Mouse (Mus musculus) midbrain, embryonic 13.5 days (tissue): ENCODE measurements at regions not wholly inside any gene's neighbourhood (a gene's known extent, or its start where the extent isn't known, plus 50 kb on each side); places are given as distances from the start of the nearest gene placed in this dataset.

Experiments used
- ATAC-seq: fragments of 200-750 bp; cut with Nextera tagmentation; 2 replicates; pipeline ENCODE4 v1.8.0; 2017; ENCODE audit warnings: mild to moderate bottlenecking, moderate TSS enrichment, moderate library complexity
- H3K27ac ChIP-seq: fragments of 300-500 bp; sonication (generic); 2 replicates; pipeline ENCODE4 v1.5.1; 2015; ENCODE audit warnings: inconsistent platforms, mild to moderate bottlenecking, moderate library complexity
- H3K27me3 ChIP-seq: fragments of 300-500 bp; sonication (generic); 2 replicates; pipeline ENCODE4 v1.6.1; 2015; ENCODE audit warnings: mild to moderate bottlenecking, inconsistent platforms
- H3K36me3 ChIP-seq: fragments of 300-500 bp; sonication (generic); 2 replicates; pipeline ENCODE4 v1.6.1; 2015; ENCODE audit warnings: mild to moderate bottlenecking, inconsistent platforms
- H3K4me1 ChIP-seq: fragments of 300-500 bp; sonication (generic); replicated peaks from 2 replicates; pipeline ENCODE4 v1.6.1; 2015; ENCODE audit warnings: inconsistent platforms
- H3K4me2 ChIP-seq: fragments of 300-500 bp; sonication (generic); replicated peaks from 2 replicates; pipeline ENCODE4 v1.6.1; 2015; ENCODE audit warnings: moderate library complexity, mild to moderate bottlenecking, inconsistent platforms
- H3K4me3 ChIP-seq: fragments of 300-500 bp; sonication (generic); replicated peaks from 2 replicates; pipeline ENCODE4 v1.5.1; 2015; ENCODE audit warnings: mild to moderate bottlenecking, inconsistent platforms
- H3K9ac ChIP-seq: fragments of 300-500 bp; sonication (generic); replicated peaks from 2 replicates; pipeline ENCODE4 v1.6.1; 2015; ENCODE audit warnings: mild to moderate bottlenecking, inconsistent platforms
- H3K9me3 ChIP-seq: fragments of 300-500 bp; sonication (generic); 2 replicates; pipeline ENCODE4 v1.6.1; 2016; ENCODE audit warnings: mild to moderate bottlenecking, inconsistent platforms
- WGBS: fragments of 180-500 bp; shearing (Covaris S2); methylation state at CpG from one replicate; pipeline ENCODE4 v1.1.7; 2015; 5-methylcytosine and 5-hydroxymethylcytosine counted together

DNA sequence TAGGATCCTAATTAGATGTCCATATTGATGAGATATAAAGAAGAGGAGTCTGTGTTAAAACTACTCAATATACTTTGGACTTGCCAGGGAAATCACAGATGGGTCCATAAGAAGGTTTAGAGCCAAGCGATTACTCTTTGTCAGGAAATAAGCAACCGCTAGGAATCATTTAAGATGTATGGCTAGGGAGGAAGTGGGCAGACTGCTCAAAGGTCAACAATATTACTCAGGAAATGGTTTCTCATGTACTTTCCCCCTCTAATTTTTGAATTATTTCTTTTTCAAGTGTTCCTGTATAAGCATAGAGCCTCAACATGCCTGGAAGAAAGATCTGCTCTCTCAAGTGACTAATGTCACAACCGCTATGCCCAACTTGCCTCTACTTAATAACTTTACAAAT is 217.3 kb upstream of the Gm11114 start:
- H3K4me2 ChIP-seq = no peak overlapping the region
- WGBS = 96% methylated on average over 3 of the region's 3 CpGs
- H3K9ac ChIP-seq = no peak overlapping the region
- no peak for ATAC-seq
- H3K27me3 ChIP-seq = no peaks in the 10 kb centered on the region
- H3K4me3 ChIP-seq = no peak overlapping the region
- H3K27ac ChIP-seq = no peak overlapping the region
- no peaks in the 10 kb centered on the region for H3K36me3 ChIP-seq
- H3K9me3 ChIP-seq = no peaks in the 10 kb centered on the region
- no peaks in the 10 kb centered on the region for H3K4me1 ChIP-seq

DNA sequence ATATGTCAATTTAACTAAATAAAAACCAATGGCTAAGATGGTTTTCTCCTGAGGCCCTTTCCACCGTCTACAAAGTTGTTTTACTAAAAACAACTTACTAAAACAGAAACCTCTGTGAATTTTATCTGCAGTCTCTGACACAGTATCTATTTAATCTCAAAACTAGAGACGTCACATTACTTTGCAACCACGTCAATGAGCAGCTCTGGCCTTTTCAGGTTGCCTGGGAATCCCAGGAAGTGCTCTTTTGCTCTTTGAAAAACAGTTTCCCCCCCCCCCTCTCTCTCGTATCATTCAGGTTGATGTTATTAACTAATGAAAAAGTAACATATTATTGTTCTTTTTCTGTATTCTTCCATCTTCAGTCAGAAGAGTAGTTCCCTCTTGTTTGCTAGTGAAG is 216.1 kb upstream of the Gm11114 start:
- H3K9me3 ChIP-seq = no peaks in the 10 kb centered on the region
- H3K4me3 ChIP-seq = no peak overlapping the region
- H3K4me1 ChIP-seq = no peaks in the 10 kb centered on the region
- H3K4me2 ChIP-seq = no peak overlapping the region
- no peak overlapping the region for H3K27ac ChIP-seq
- ATAC-seq = no peak
- no peak overlapping the region for H3K9ac ChIP-seq
- no peaks in the 10 kb centered on the region for H3K36me3 ChIP-seq
- H3K27me3 ChIP-seq = no peaks in the 10 kb centered on the region
- WGBS = 70% methylated on average over 4 of the region's 4 CpGs

DNA sequence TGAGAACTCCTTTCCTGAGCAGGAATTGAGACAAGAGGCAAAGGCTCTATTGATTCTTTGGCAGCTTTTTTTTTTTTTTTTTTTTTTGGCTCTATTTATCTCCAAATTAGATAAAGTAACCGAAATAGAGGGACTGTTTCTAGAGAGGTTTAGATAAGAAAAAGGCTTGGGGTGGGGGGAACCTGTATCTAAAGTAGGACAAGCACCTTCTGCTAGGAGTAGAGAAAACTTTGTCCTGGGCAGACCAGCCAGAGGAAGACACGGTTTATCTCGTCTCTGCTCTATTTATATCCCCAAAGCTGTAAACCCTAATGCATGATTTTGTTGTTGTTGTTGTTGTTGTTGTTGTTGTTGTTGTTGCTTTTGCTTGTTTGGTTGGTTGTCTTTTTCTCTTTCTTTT is 199.6 kb upstream of the Gm11114 start:
- Histone ChIP-seq H3K4me3 (no peak overlapping the region), H3K36me3 (no peaks in the 10 kb centered on the region), H3K4me1 (no peaks in the 10 kb centered on the region), H3K4me2 (no peak overlapping the region), H3K27ac (no peak overlapping the region), H3K27me3 (no peaks in the 10 kb centered on the region), H3K9me3 (no peaks in the 10 kb centered on the region), H3K9ac (no peak overlapping the region)
- 87% methylated on average over 3 of the region's 3 CpGs for WGBS
- no peak for ATAC-seq

DNA sequence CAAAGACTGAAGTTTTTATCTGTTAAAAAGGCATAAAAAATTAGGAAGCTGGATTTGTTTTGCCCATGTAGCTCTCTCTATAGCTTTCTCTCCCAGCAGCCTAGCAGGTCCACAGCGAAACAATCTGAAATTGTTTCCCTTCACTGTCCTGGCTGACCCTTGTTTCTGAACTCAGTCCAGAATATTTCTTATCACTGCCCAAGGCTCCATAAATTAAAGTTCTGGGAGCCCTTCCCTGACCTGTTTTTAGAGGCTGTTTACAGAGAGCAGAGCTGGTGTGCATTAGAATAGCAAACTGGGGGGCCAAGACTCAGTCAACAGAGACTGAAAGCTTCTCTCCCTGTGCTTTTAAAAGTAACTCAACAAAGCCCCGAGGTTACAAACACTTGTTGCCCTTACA is 198.3 kb upstream of the Gm11114 start:
- no peak overlapping the region for H3K4me3 ChIP-seq
- H3K27me3 ChIP-seq = no peaks in the 10 kb centered on the region
- 0 out of 2 replicates have a peak, but pooled peaks cover 2% of the 10 kb centered on the region for H3K9me3 ChIP-seq
- no peak overlapping the region for H3K27ac ChIP-seq
- ATAC-seq = no peak
- WGBS = 65% methylated on average over 2 of the region's 2 CpGs
- no peaks in the 10 kb centered on the region for H3K36me3 ChIP-seq
- no peak overlapping the region for H3K4me2 ChIP-seq
- H3K4me1 ChIP-seq = no peaks in the 10 kb centered on the region
- no peak overlapping the region for H3K9ac ChIP-seq

DNA sequence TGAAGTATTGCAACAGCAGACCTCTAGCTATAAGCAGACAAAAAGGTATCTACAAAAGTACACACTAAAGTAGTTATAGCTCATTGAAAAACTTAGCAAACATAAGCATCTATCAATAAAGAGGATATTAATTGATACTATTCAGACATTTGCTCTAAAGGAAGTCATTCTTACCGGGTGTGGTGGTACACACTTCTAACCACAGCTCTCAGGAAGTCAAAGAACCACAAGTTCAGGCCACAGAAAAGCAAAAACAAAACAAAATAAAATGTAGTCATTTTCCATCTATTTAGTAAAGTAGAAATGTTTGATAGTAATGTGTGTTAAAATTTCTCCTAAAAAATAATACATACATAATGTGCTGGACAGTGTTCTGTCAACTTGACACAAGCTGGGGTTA is 192.5 kb upstream of the Gm11114 start:
- Histone ChIP-seq H3K4me1 (no peaks in the 10 kb centered on the region), H3K27me3 (no peaks in the 10 kb centered on the region), H3K36me3 (no peaks in the 10 kb centered on the region), H3K4me2 (no peak overlapping the region), H3K9ac (no peak overlapping the region), H3K9me3 (0 out of 2 replicates have a peak, but pooled peaks cover 2% of the 10 kb centered on the region), H3K27ac (no peak overlapping the region), H3K4me3 (no peak overlapping the region)
- WGBS = 91% methylated on average over 1 of the region's 1 CpGs
- no peak for ATAC-seq

DNA sequence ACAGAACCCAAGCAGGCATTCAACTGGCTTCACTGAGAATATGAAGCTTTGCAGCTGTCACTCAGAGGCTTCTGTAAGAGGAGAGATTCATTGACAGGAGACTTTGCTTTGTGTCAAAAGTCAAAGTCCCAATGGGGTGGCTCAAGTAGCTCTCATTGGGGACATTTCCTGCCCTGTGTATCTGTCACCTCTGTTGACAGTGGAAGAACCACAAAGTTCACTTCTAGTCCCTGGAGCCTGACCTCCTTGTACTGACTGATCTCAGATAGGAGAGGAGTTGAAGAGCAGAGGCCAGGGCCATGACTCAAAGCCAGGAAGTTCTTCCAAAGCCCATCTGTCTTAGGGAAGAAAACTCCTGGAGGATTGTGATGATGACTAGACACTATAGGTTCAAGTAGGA is 191.5 kb upstream of the Gm11114 start:
- no peak overlapping the region for H3K27ac ChIP-seq
- no peak overlapping the region for H3K4me2 ChIP-seq
- H3K27me3 ChIP-seq = no peaks in the 10 kb centered on the region
- H3K4me3 ChIP-seq = no peak overlapping the region
- no peaks in the 10 kb centered on the region for H3K4me1 ChIP-seq
- ATAC-seq = no peak
- H3K36me3 ChIP-seq = no peaks in the 10 kb centered on the region
- H3K9me3 ChIP-seq = 0 out of 2 replicates have a peak, but pooled peaks cover 2% of the 10 kb centered on the region
- no peak overlapping the region for H3K9ac ChIP-seq

DNA sequence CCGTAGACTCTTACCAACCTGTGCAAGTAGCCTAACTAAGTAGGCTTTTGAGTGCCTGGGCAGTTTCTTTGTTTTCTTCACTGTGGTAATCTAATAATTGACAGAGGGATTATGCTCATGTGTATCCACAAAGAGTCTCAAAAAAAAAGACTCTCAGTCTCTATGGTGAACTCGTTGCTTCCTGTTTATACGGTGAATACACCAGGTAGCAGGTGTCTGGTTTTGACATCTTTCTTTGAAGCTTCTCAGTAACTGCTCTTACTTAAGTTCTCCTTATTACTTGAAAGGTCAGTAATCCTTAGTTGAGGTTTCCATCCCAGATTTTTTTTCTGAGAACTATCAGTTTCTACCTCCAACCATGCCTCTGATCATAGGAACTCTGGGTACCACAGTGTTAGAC is 188.9 kb upstream of the Gm11114 start:
- H3K27ac ChIP-seq = no peak overlapping the region
- ATAC-seq = no peak
- no peak overlapping the region for H3K4me2 ChIP-seq
- H3K9me3 ChIP-seq = 0 out of 2 replicates have a peak, but pooled peaks cover 2% of the 10 kb centered on the region
- H3K9ac ChIP-seq = no peak overlapping the region
- H3K36me3 ChIP-seq = no peaks in the 10 kb centered on the region
- H3K27me3 ChIP-seq = no peaks in the 10 kb centered on the region
- no peak overlapping the region for H3K4me3 ChIP-seq
- no peaks in the 10 kb centered on the region for H3K4me1 ChIP-seq
- 24% methylated on average over 3 of the region's 3 CpGs for WGBS

DNA sequence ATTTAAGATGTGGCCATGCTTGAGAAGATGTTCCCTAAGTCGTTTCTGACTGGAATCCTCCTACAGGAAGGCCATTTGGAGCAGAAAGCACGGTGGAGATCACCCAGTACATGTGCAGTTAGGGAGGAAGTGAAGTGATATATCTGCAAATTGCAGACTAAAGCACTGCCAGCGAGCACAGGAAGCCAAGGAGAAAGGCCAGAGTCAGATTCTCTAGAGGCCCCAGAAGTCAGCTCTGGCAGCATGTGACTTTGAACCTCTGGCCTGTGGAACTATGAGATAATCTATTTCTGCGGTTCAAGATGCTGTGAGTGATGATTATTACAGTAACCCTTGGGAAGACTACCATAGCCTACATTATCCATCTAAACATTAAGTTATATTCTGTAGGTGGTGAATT is 186.8 kb upstream of the Gm11114 start:
- WGBS = 77% methylated on average over 4 of the region's 4 CpGs
- no peak overlapping the region for H3K4me2 ChIP-seq
- H3K27me3 ChIP-seq = no peaks in the 10 kb centered on the region
- H3K4me1 ChIP-seq = no peaks in the 10 kb centered on the region
- H3K9ac ChIP-seq = no peak overlapping the region
- H3K36me3 ChIP-seq = no peaks in the 10 kb centered on the region
- H3K4me3 ChIP-seq = no peak overlapping the region
- no peak for ATAC-seq
- no peaks in the 10 kb centered on the region for H3K9me3 ChIP-seq
- no peak overlapping the region for H3K27ac ChIP-seq

DNA sequence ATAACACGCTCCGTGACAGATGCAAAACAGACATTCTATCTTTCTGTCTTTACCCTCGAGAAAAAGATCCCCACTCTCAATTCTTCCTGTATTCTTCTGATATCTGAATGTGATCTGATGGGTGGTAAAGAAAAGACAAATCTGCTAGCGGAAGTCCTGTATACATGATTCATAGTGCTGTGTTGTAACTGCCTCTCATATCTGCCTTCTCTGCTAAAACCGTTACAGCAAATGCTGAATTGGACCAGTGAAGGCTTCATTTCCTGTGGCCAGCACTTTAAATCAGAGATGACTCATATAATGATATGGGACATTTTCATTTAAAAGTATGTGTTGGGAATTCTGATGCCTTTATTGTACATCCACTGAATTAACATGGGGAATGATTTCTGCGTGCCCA is 186.0 kb upstream of the Gm11114 start:
- Histone ChIP-seq H3K9me3 (no peaks in the 10 kb centered on the region), H3K9ac (no peak overlapping the region), H3K27me3 (no peaks in the 10 kb centered on the region), H3K4me1 (no peaks in the 10 kb centered on the region), H3K4me3 (no peak overlapping the region), H3K36me3 (no peaks in the 10 kb centered on the region), H3K27ac (no peak overlapping the region), H3K4me2 (no peak overlapping the region)
- no peak for ATAC-seq
- WGBS = 89% methylated on average over 6 of the region's 6 CpGs

DNA sequence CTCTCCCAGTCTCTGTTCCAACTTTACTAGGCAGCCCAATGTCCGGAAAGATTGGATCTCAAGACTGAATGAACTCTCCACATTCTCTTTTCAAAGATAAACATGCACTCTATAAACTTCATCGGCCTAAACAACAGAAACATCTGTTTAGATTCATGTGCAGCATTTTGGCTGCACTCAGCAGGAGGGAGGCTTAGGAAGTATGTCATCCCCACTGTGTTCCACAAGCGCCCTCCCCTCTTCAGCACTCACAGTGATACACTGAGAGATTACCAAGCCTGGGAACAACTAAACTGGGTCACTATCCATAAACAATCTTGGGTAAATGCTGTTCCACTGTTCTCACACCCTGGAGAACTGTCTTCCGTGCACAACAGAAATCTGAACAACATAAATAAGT is 185.5 kb upstream of the Gm11114 start:
- no peak overlapping the region for H3K27ac ChIP-seq
- 72% methylated on average over 4 of the region's 4 CpGs for WGBS
- H3K9me3 ChIP-seq = no peaks in the 10 kb centered on the region
- no peak for ATAC-seq
- H3K4me2 ChIP-seq = no peak overlapping the region
- no peak overlapping the region for H3K4me3 ChIP-seq
- no peaks in the 10 kb centered on the region for H3K36me3 ChIP-seq
- no peaks in the 10 kb centered on the region for H3K27me3 ChIP-seq
- no peak overlapping the region for H3K9ac ChIP-seq
- H3K4me1 ChIP-seq = no peaks in the 10 kb centered on the region

DNA sequence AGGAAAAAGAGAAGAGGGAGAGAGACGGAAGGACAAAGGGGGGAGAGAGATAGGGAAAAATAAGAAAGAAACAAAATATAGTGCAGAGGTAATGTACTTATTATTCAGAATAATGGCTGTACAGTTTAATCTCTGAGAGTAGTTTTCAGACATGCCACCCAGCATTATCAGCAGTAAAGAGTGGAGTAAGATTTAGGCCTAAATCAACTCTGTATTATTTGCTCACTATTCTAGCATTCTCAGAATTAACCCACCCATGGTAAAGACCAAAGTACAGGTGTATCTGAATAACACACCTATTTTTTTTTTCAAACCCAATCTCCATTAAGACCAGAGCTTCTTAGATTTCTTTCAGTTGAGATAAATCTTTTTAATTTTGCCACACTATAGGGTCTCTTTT is 177.7 kb upstream of the Gm11114 start:
- no peak overlapping the region for H3K9ac ChIP-seq
- WGBS = 88% methylated on average over 1 of the region's 1 CpGs
- no peak overlapping the region for H3K27ac ChIP-seq
- H3K36me3 ChIP-seq = no peaks in the 10 kb centered on the region
- H3K27me3 ChIP-seq = no peaks in the 10 kb centered on the region
- no peaks in the 10 kb centered on the region for H3K9me3 ChIP-seq
- no peak for ATAC-seq
- no peak overlapping the region for H3K4me2 ChIP-seq
- H3K4me1 ChIP-seq = peaks cover 11% of the 10 kb centered on the region
- no peak overlapping the region for H3K4me3 ChIP-seq

DNA sequence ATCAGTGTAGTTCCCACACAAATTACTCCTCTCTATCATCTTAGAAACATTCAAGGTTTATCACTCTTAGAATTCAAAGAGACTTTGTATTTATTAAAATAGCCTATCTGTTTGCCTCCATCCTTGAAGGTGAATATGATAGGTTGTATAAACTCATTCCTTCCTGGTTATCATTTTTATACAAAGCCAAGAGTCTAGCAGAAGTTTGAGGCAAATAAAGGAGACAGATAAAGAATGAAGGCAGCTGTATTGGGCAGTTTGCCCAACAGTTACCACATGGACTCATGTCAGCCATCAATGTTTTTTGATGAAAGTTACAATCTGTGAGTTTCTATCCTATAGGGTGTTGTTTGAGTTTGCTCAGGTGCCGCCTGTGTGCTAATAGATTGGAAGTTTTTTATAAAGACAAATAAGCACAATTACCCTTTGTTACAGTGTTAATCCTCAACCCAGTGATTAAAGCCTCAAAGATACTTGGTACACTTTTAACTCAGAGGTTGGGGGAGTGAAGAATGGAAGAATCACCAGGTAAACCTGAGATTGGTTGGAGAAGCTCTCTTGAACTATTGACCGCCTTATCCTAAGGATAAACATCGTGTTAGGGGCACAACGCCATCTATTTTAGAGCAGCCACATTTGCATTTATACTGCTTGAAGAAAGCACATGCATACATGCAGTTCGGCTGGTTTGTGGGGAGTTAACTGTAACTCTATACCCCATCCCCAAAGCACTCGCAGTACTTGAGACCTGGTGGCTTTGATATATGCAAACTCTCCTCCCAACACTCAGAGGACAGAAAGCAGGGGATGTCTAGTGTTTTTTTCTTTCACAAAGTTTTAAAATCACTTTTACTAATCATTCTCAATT is 175.6 kb upstream of the Gm11114 start:
- Histone ChIP-seq H3K9me3 (no peaks in the 10 kb centered on the region), H3K4me1 (peaks cover 11% of the 10 kb centered on the region)
- 80% methylated on average over 6 of the region's 6 CpGs for WGBS

DNA sequence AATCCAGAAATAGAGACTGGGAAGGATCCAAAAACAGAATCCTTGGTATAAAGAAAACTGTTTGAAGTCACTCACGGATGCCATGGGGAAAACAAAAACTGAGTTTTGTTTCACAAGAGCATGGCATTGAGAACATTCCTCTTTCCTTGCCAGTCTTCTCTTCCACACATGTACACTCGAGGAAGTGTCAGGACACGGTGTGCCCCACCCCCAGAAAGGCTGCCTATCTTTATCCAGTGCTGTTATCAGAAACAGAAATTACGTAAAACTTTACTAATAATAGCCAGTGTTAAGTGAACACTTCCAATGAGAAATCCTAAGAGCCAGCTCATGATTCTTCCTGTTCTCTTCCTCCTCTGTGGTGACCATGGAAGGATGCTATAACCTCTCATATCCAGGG is 172.7 kb upstream of the Gm11114 start:
- WGBS = 84% methylated on average over 4 of the region's 4 CpGs
- ATAC-seq = no peak
- Histone ChIP-seq H3K9ac (no peak overlapping the region), H3K4me3 (no peak overlapping the region), H3K27ac (no peak overlapping the region), H3K4me2 (no peak overlapping the region), H3K36me3 (no peaks in the 10 kb centered on the region), H3K27me3 (no peaks in the 10 kb centered on the region), H3K9me3 (no peaks in the 10 kb centered on the region), H3K4me1 (peaks cover 11% of the 10 kb centered on the region)

More for the DNA sequence above, 175.6 kb upstream of the Gm11114 start:
- H3K9ac ChIP-seq = no peak overlapping the region
- no peaks in the 10 kb centered on the region for H3K27me3 ChIP-seq
- no peaks in the 10 kb centered on the region for H3K36me3 ChIP-seq
- H3K4me2 ChIP-seq = no peak overlapping the region
- H3K4me3 ChIP-seq = no peak overlapping the region
- ATAC-seq = no peak
- H3K27ac ChIP-seq = no peak overlapping the region
